Mouse (Mus musculus) C2C12 (cell line): Measurements from ENCODE around the gene Artn.

ENCODE experiments used
- CTCF ChIP-seq: IDR thresholded peaks from one replicate; pipeline ENCODE4 v1.5.1; 2011; ENCODE audit not compliant: control insufficient read depth, insufficient read depth, insufficient read length
- MYOG ChIP-seq: IDR thresholded peaks from one replicate; pipeline ENCODE4 v1.6.1; 2011; ENCODE audit not compliant: control insufficient read depth, insufficient read length; ENCODE audit errors: extremely low read depth
- USF1 ChIP-seq: IDR thresholded peaks from one replicate; pipeline ENCODE4 v1.6.1; 2011; ENCODE audit warnings: low read depth, mild to moderate bottlenecking, control low read depth, moderate library complexity

GRCm38 (mm10) chr4:117914031-117914430 is 15.5 kb downstream of the Artn start:
- TF ChIP-seq CTCF (no peak), USF1 (no peak), MYOG (no peak)
